Mouse (Mus musculus): ENCODE results near the gene Nxpe5. TPM values are rescaled to one million over a fixed set of nuclear protein-coding genes. Genes with fewer than 3 reads are reported as not detected.

Gene Nxpe5
- polyA plus RNA-seq, 1 experiment: not detected

GRCm38 (mm10) chr5:138194755-138195345 lies 30.8 kb upstream of the Nxpe5 start:
- H3ac ChIP-seq (ENCODE audit: control insufficient read depth, insufficient read length): peak overlapping the region; percentile 81
- H3K27me3 ChIP-seq (ENCODE audit: control insufficient read depth, insufficient read depth, insufficient read length): no peaks in the 10 kb centered on the region
- H3K36me3 ChIP-seq (ENCODE audit: control insufficient read depth, insufficient read depth): no peaks in the 10 kb centered on the region
- H3K79me2 ChIP-seq (ENCODE audit: control insufficient read depth, insufficient read depth): no peaks in the 10 kb centered on the region
- peak overlapping the region; percentile 75 for H3K4me2 ChIP-seq (ENCODE audit: low read depth)
- no peak for TF ChIP-seq TCF12 (IDR thresholded peaks at IDR 0.05; ENCODE audit: insufficient read depth, poor library complexity, severe bottlenecking)
- TF ChIP-seq MYOG (IDR thresholded peaks at IDR 0.05; ENCODE audit: control insufficient read depth in 1 of 3, insufficient read depth in 1 of 3, insufficient read length in 2 of 3, low read depth in 2 of 3): peak in 1 of 3 experiments; percentile 12
- peak overlapping the region; percentile 50 for H3K4me3 ChIP-seq

GRCm38 (mm10) chr5:138195463-138195862 lies 30.2 kb upstream of the Nxpe5 start:
- no peak overlapping the region for H3K4me2 ChIP-seq (ENCODE audit: low read depth)
- no peaks in the 10 kb centered on the region for H3K36me3 ChIP-seq (ENCODE audit: control insufficient read depth, insufficient read depth)
- H3K27me3 ChIP-seq (ENCODE audit: control insufficient read depth, insufficient read depth, insufficient read length): no peaks in the 10 kb centered on the region
- peak overlapping the region; percentile 81 for H3ac ChIP-seq (ENCODE audit: control insufficient read depth, insufficient read length)
- no peaks in the 10 kb centered on the region for H3K79me2 ChIP-seq (ENCODE audit: control insufficient read depth, insufficient read depth)
- TF ChIP-seq TCF3 (IDR thresholded peaks at IDR 0.05; ENCODE audit: insufficient read length, low read depth) (no peak), POLR2AphosphoS2 (IDR thresholded peaks at IDR 0.05; ENCODE audit: insufficient read length, low read depth) (no peak), REST (IDR thresholded peaks at IDR 0.05; ENCODE audit: insufficient read depth, insufficient read length) (no peak), POLR2A (IDR thresholded peaks at IDR 0.05; ENCODE audit: insufficient read length, low read depth) (no peak), USF1 (IDR thresholded peaks at IDR 0.05; ENCODE audit: low read depth) (no peak), MYOG (IDR thresholded peaks at IDR 0.05; ENCODE audit: control insufficient read depth in 1 of 3, insufficient read depth in 1 of 3, insufficient read length in 2 of 3, low read depth in 2 of 3) (no peak)
- H3K4me3 ChIP-seq: peak overlapping the region; percentile 50

- Histone ChIP-seq H3K4me3 (no peak overlapping the region), H3K27me3 (ENCODE audit: control insufficient read depth, insufficient read depth, insufficient read length) (no peaks in the 10 kb centered on the region), H3K4me2 (ENCODE audit: low read depth) (no peak overlapping the region), H3K36me3 (ENCODE audit: control insufficient read depth, insufficient read depth) (no peaks in the 10 kb centered on the region), H3ac (ENCODE audit: control insufficient read depth, insufficient read length) (no peak overlapping the region), H3K79me2 (ENCODE audit: control insufficient read depth, insufficient read depth) (no peaks in the 10 kb centered on the region)
- no peak for TF ChIP-seq TCF12 (IDR thresholded peaks at IDR 0.05; ENCODE audit: insufficient read depth, poor library complexity, severe bottlenecking)
- no peak for TF ChIP-seq E2F4 (IDR thresholded peaks at IDR 0.05; ENCODE audit: insufficient read depth)
- no peak for TF ChIP-seq TCF3 (IDR thresholded peaks at IDR 0.05; ENCODE audit: insufficient read length, low read depth)
- TF ChIP-seq MYOG (IDR thresholded peaks at IDR 0.05; ENCODE audit: control insufficient read depth in 1 of 3, insufficient read depth in 1 of 3, insufficient read length in 2 of 3, low read depth in 2 of 3): no peak
- TF ChIP-seq SRF (IDR thresholded peaks at IDR 0.05; ENCODE audit: control insufficient read depth, insufficient read length, low read depth): no peak
- TF ChIP-seq POLR2AphosphoS2 (IDR thresholded peaks at IDR 0.05; ENCODE audit: insufficient read length, low read depth): no peak
- TF ChIP-seq POLR2A (IDR thresholded peaks at IDR 0.05; ENCODE audit: insufficient read length, low read depth): no peak
- TF ChIP-seq REST (IDR thresholded peaks at IDR 0.05; ENCODE audit: insufficient read depth, insufficient read length): no peak
- no peak for TF ChIP-seq CEBPB (IDR thresholded peaks at IDR 0.05; ENCODE audit: insufficient read depth, poor library complexity, severe bottlenecking)
- TF ChIP-seq USF1 (IDR thresholded peaks at IDR 0.05; ENCODE audit: low read depth): no peak
- TF ChIP-seq MYOD1 (IDR thresholded peaks at IDR 0.05; ENCODE audit: control insufficient read depth in 1 of 3, insufficient read length in 2 of 3, low read depth in 2 of 3): no peak
- TF ChIP-seq MAX (IDR thresholded peaks at IDR 0.05; ENCODE audit: low read depth): no peak
Observed at GRCm38 (mm10) chr5:138199576-138199975, 26.1 kb upstream of the Nxpe5 start.

GRCm38 (mm10) chr5:138202086-138202485 lies 23.6 kb upstream of the Nxpe5 start:
- no peaks in the 10 kb centered on the region for H3K36me3 ChIP-seq (ENCODE audit: control insufficient read depth, insufficient read depth)
- TF ChIP-seq E2F4 (IDR thresholded peaks at IDR 0.05; ENCODE audit: insufficient read depth) (no peak), USF1 (IDR thresholded peaks at IDR 0.05; ENCODE audit: low read depth) (no peak), TCF12 (IDR thresholded peaks at IDR 0.05; ENCODE audit: insufficient read depth, poor library complexity, severe bottlenecking) (no peak), POLR2AphosphoS2 (IDR thresholded peaks at IDR 0.05; ENCODE audit: insufficient read length, low read depth) (no peak), MYOG (IDR thresholded peaks at IDR 0.05; ENCODE audit: control insufficient read depth in 1 of 3, insufficient read depth in 1 of 3, insufficient read length in 2 of 3, low read depth in 2 of 3) (no peak), MYOD1 (IDR thresholded peaks at IDR 0.05; ENCODE audit: control insufficient read depth in 1 of 3, insufficient read length in 2 of 3, low read depth in 2 of 3) (no peak), MAX (IDR thresholded peaks at IDR 0.05; ENCODE audit: low read depth) (no peak), CEBPB (IDR thresholded peaks at IDR 0.05; ENCODE audit: insufficient read depth, poor library complexity, severe bottlenecking) (no peak), POLR2A (IDR thresholded peaks at IDR 0.05; ENCODE audit: insufficient read length, low read depth) (no peak), SRF (IDR thresholded peaks at IDR 0.05; ENCODE audit: control insufficient read depth, insufficient read length, low read depth) (no peak), TCF3 (IDR thresholded peaks at IDR 0.05; ENCODE audit: insufficient read length, low read depth) (no peak), REST (IDR thresholded peaks at IDR 0.05; ENCODE audit: insufficient read depth, insufficient read length) (no peak)
- no peak overlapping the region for H3K4me2 ChIP-seq (ENCODE audit: low read depth)
- H3K79me2 ChIP-seq (ENCODE audit: control insufficient read depth, insufficient read depth): no peaks in the 10 kb centered on the region
- H3K4me3 ChIP-seq: no peak overlapping the region
- H3ac ChIP-seq (ENCODE audit: control insufficient read depth, insufficient read length): no peak overlapping the region
- no peaks in the 10 kb centered on the region for H3K27me3 ChIP-seq (ENCODE audit: control insufficient read depth, insufficient read depth, insufficient read length)

- Histone ChIP-seq H3K27me3 (ENCODE audit: control insufficient read depth, insufficient read depth, insufficient read length) (no peaks in the 10 kb centered on the region), H3K79me2 (ENCODE audit: control insufficient read depth, insufficient read depth) (no peaks in the 10 kb centered on the region), H3K4me2 (ENCODE audit: low read depth) (no peak overlapping the region), H3ac (ENCODE audit: control insufficient read depth, insufficient read length) (no peak overlapping the region), H3K4me3 (no peak overlapping the region), H3K36me3 (ENCODE audit: control insufficient read depth, insufficient read depth) (no peaks in the 10 kb centered on the region)
- TF ChIP-seq REST (IDR thresholded peaks at IDR 0.05; ENCODE audit: insufficient read depth, insufficient read length) (no peak), SRF (IDR thresholded peaks at IDR 0.05; ENCODE audit: control insufficient read depth, insufficient read length, low read depth) (no peak), MYOG (IDR thresholded peaks at IDR 0.05; ENCODE audit: control insufficient read depth in 1 of 3, insufficient read depth in 1 of 3, insufficient read length in 2 of 3, low read depth in 2 of 3) (no peak), E2F4 (IDR thresholded peaks at IDR 0.05; ENCODE audit: insufficient read depth) (no peak), POLR2A (IDR thresholded peaks at IDR 0.05; ENCODE audit: insufficient read length, low read depth) (no peak), MAX (IDR thresholded peaks at IDR 0.05; ENCODE audit: low read depth) (no peak), CEBPB (IDR thresholded peaks at IDR 0.05; ENCODE audit: insufficient read depth, poor library complexity, severe bottlenecking) (no peak), MYOD1 (IDR thresholded peaks at IDR 0.05; ENCODE audit: control insufficient read depth in 1 of 3, insufficient read length in 2 of 3, low read depth in 2 of 3) (no peak), TCF3 (IDR thresholded peaks at IDR 0.05; ENCODE audit: insufficient read length, low read depth) (no peak), TCF12 (IDR thresholded peaks at IDR 0.05; ENCODE audit: insufficient read depth, poor library complexity, severe bottlenecking) (no peak), POLR2AphosphoS2 (IDR thresholded peaks at IDR 0.05; ENCODE audit: insufficient read length, low read depth) (no peak), USF1 (IDR thresholded peaks at IDR 0.05; ENCODE audit: low read depth) (no peak)
Observed at GRCm38 (mm10) chr5:138207253-138207652, 18.4 kb upstream of the Nxpe5 start.
